Mouse (Mus musculus) lung, embryonic 15.5 days (tissue): Measurements from ENCODE around the gene Ralgapa1. TPM values are rescaled to one million over a fixed set of nuclear protein-coding genes. Genes with fewer than 3 reads are reported as not detected.

ENCODE experiments used
- ATAC-seq: fragments of 200-750 bp; cut with Nextera tagmentation; 2 replicates; pipeline ENCODE4 v1.8.0; 2017; ENCODE audit warnings: moderate number of reproducible peaks, borderline replicate concordance; ENCODE audit not compliant: low FRiP score, low TSS enrichment; ENCODE audit errors: extremely low read depth
- H3K27ac ChIP-seq: fragments of 300-500 bp; sonication (generic); 2 replicates; pipeline ENCODE4 v1.5.1; 2015; ENCODE audit warnings: moderate library complexity, mild to moderate bottlenecking, inconsistent platforms
- H3K27me3 ChIP-seq: fragments of 300-500 bp; sonication (generic); 2 replicates; pipeline ENCODE4 v1.6.1; 2015; ENCODE audit warnings: inconsistent platforms
- H3K36me3 ChIP-seq: fragments of 300-500 bp; sonication (generic); 2 replicates; pipeline ENCODE4 v1.6.1; 2015; ENCODE audit warnings: inconsistent platforms
- H3K4me1 ChIP-seq: fragments of 300-500 bp; sonication (generic); 2 replicates; pipeline ENCODE4 v1.6.1; 2015; ENCODE audit warnings: inconsistent platforms
- H3K4me2 ChIP-seq: fragments of 300-500 bp; sonication (generic); 2 replicates; pipeline ENCODE4 v1.6.1; 2015; ENCODE audit warnings: inconsistent platforms, mild to moderate bottlenecking, moderate library complexity
- H3K4me3 ChIP-seq: fragments of 300-500 bp; sonication (generic); 2 replicates; pipeline ENCODE4 v1.5.1; 2015; ENCODE audit warnings: mild to moderate bottlenecking, inconsistent platforms
- H3K9ac ChIP-seq: fragments of 300-500 bp; sonication (generic); 2 replicates; pipeline ENCODE4 v1.6.1; 2015; ENCODE audit warnings: inconsistent platforms
- H3K9me3 ChIP-seq: fragments of 300-500 bp; sonication (generic); 2 replicates; pipeline ENCODE4 v1.6.1; 2016; ENCODE audit warnings: inconsistent platforms
- WGBS: fragments of 180-500 bp; shearing (Covaris S2); methylation state at CpG from one replicate; pipeline ENCODE4 v1.1.7; 2015; 5-methylcytosine and 5-hydroxymethylcytosine counted together
- polyA plus RNA-seq: library from polyadenylated mRNA; unstranded; fragments of >200 nt; fragmentation: Nextera tagmentation; extraction: Ambion mirVana; gene quantifications from 2 replicates; pipeline ENCODE4 v1.2.1, GENCODE M21; 2015

Gene Ralgapa1
- polyA plus RNA-seq, 1 experiment from 2014 or later, result 18.2 TPM

DNA sequence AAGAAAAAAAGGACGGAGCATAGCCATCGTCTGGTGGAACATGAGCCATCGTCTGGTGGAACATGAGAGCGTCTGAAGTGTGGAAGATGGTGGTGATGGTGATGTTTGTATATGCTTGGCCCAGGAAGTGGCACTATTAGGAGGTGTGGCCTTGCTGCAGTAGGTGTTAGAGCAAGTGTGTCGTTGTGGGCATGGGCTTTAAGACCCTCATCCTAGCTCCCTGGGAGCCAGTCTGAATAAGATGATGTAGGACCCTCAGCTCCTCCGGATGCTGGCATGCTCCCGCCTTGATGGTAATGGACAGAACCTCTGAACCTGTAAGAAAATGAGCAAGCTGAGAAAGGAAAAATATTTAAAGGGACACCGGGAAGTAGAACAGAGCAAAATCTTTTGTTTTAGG lies 13.9 kb upstream of the Ralgapa1 start:
- Histone ChIP-seq H3K36me3 (peaks cover 3% of the 10 kb centered on the region; the same call in 1 of the 2 replicates), H3K9ac (no peak overlapping the region), H3K27ac (no peak overlapping the region), H3K4me1 (peaks cover 14% of the 10 kb centered on the region), H3K4me3 (no peak overlapping the region), H3K9me3 (no peaks in the 10 kb centered on the region), H3K4me2 (no peak overlapping the region), H3K27me3 (no peaks in the 10 kb centered on the region)
- 67% methylated on average over 8 of the region's 8 CpGs for WGBS
- ATAC-seq, result no peak

GRCm38 (mm10) chr12:55833906-55834625 lies 13.1 kb upstream of the Ralgapa1 start:
- Histone ChIP-seq H3K36me3 (peaks cover 3% of the 10 kb centered on the region; the same call in 1 of the 2 replicates), H3K4me1 (peaks cover 14% of the 10 kb centered on the region), H3K9me3 (no peaks in the 10 kb centered on the region), H3K4me3 (no peak overlapping the region), H3K4me2 (no peak overlapping the region), H3K27me3 (no peaks in the 10 kb centered on the region), H3K9ac (no peak overlapping the region), H3K27ac (no peak overlapping the region)
- 54% methylated on average over 9 of the region's 9 CpGs for WGBS
- ATAC-seq, result no peak

DNA sequence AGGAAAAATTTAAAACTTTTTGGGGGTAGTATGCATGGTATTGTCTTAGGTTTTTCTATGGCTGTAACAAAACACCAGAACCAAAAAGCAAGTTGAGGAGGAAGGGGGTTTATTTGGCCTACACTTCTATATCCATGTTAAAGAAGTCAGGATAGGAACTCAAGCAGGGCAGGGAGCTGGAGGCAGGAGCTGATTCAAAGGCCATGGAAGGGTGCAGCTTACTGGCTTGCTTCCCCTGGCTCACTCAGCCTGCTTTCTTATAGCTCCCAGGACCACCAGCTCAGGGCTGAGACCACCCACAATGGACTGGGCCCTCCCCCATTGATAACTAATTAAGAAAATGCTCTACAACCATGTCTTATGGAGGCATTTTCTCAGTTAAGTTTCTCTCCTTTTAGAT lies 12.0 kb upstream of the Ralgapa1 start:
- H3K9me3 ChIP-seq, result no peaks in the 10 kb centered on the region
- no peak overlapping the region for H3K27ac ChIP-seq
- no peak overlapping the region for H3K4me3 ChIP-seq
- no peak for ATAC-seq
- no peaks in the 10 kb centered on the region for H3K36me3 ChIP-seq
- peaks cover 9% of the 10 kb centered on the region for H3K4me1 ChIP-seq
- no peaks in the 10 kb centered on the region for H3K27me3 ChIP-seq
- H3K9ac ChIP-seq, result no peak overlapping the region
- H3K4me2 ChIP-seq, result no peak overlapping the region

- Histone ChIP-seq H3K9me3 (no peaks in the 10 kb centered on the region), H3K4me2 (no peak overlapping the region), H3K27ac (no peak overlapping the region), H3K27me3 (no peaks in the 10 kb centered on the region), H3K4me3 (no peak overlapping the region), H3K4me1 (no peaks in the 10 kb centered on the region), H3K36me3 (no peaks in the 10 kb centered on the region), H3K9ac (no peak overlapping the region)
- ATAC-seq, result no peak
- 19% methylated on average over 2 of the region's 2 CpGs for WGBS
Measured at GRCm38 (mm10) chr12:55831101-55831500, 10.1 kb upstream of the Ralgapa1 start.

DNA sequence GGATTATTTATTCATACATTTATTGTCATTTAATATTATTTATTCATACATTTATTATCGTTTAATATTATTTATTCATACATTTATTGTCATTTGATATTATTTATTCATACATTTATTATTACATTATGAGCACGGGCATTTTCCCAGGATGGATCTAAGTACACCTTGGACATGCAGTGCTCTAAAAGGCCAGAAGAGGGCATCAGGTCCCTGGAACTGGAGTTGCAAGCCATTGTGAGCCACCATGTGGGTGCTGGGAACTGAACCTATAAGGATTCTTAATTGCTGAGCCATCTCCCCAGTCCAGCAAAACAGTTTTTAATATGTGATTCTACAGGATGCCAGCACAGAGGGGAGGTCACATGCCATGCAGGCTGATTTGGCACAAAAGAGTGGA lies 4.6 kb upstream of the Ralgapa1 start:
- Histone ChIP-seq H3K27ac (no peak overlapping the region), H3K9me3 (no peaks in the 10 kb centered on the region), H3K9ac (no peak overlapping the region), H3K36me3 (no peaks in the 10 kb centered on the region), H3K4me1 (no peaks in the 10 kb centered on the region), H3K4me2 (no peak overlapping the region), H3K4me3 (no peak overlapping the region), H3K27me3 (no peaks in the 10 kb centered on the region)
- WGBS, result 78% methylated on average over 2 of the region's 2 CpGs
- no peak for ATAC-seq

DNA sequence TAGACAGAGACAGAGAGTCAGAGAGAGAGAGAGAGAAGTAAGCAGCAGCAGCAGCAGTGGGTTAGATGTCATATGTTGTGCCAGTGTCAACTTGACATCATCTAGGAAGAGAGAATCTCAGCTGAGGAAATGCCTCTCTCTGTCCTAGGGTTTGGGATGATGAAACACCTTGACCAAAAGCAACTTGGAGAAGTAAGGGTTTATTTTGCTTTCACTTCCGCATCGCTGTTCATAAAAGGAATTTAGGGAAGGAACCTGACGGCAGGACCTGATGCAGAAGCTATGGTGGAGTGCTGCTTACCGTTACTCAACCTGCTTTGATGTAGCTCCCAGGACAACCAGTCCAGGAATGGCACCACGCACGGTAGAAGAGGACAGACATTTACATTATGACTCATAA lies 3.1 kb upstream of the Ralgapa1 start:
- H3K27ac ChIP-seq, result no peak overlapping the region
- no peaks in the 10 kb centered on the region for H3K9me3 ChIP-seq
- WGBS, result 80% methylated on average over 6 of the region's 6 CpGs
- H3K27me3 ChIP-seq, result no peaks in the 10 kb centered on the region
- H3K36me3 ChIP-seq, result no peaks in the 10 kb centered on the region
- no peak overlapping the region for H3K9ac ChIP-seq
- H3K4me1 ChIP-seq, result no peaks in the 10 kb centered on the region
- no peak overlapping the region for H3K4me3 ChIP-seq
- no peak for ATAC-seq
- no peak overlapping the region for H3K4me2 ChIP-seq

DNA sequence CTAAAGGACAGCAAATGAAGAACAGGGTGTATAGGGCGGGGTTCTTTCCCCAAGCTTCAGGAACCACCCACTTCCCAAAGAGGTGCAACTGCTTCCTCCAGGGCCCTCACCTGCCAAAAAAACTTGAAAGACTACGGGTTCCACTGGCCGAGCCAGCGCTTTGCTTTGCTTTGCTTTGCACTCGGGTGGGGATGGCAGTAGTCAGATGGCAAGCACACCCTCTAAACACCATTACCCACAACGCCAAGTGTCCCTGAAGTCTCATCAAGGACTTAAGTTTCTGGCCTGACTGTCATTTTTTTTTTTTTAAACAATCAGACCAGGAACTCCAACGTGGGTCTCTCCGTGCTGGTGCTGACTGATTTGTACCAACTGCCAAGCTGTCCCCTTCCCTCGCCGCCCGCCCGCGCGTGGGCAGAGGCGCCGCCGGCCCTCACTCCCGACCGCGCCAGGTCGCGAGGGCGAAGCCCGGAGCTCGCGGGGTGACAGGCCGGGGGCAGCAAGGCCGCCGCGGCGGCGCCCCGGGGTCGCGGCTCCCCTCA lies 777 bp downstream of the Ralgapa1 start:
- H3K4me1 ChIP-seq, result no peaks in the 10 kb centered on the region
- under 1% methylated on average over 35 of the region's 35 CpGs for WGBS
- peak overlapping the region; percentile 75 for H3K4me2 ChIP-seq
- H3K27me3 ChIP-seq, result no peaks in the 10 kb centered on the region
- ATAC-seq, result peak; percentile 58
- H3K36me3 ChIP-seq, result no peaks in the 10 kb centered on the region
- H3K27ac ChIP-seq, result peak overlapping the region; percentile 94
- peak overlapping the region; percentile 85 for H3K9ac ChIP-seq
- peak overlapping the region; percentile 84 for H3K4me3 ChIP-seq
- H3K9me3 ChIP-seq, result no peaks in the 10 kb centered on the region

GRCm38 (mm10) chr12:55816488-55816887 lies 4.5 kb downstream of the Ralgapa1 start:
- no peak overlapping the region for H3K9ac ChIP-seq
- H3K27ac ChIP-seq, result no peak overlapping the region
- H3K4me2 ChIP-seq, result no peak overlapping the region
- no peaks in the 10 kb centered on the region for H3K9me3 ChIP-seq
- H3K27me3 ChIP-seq, result no peaks in the 10 kb centered on the region
- ATAC-seq, result no peak
- H3K4me1 ChIP-seq, result 0 out of 2 replicates have a peak, but pooled peaks cover 4% of the 10 kb centered on the region
- H3K36me3 ChIP-seq, result no peaks in the 10 kb centered on the region
- H3K4me3 ChIP-seq, result no peak overlapping the region
- WGBS, result 90% methylated on average over 5 of the region's 5 CpGs

DNA sequence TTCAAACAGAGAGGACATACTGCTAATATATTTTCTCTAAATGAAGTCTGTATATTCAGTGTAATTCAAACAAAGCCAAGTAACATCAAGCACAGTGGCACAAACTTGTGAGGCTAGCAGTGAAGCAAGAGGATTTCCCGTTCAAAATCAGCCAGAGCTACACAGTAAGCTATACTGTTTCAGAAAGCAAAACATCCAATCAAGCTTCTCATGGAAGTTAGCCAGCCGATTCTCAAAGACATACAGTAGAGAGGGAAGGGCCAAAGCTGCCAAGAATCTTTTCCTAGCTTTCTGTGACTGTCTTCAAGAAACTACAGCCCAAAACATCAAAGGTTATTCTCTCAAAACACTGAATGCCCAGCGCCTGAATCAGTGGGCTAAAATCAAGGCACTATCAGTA lies 15.9 kb downstream of the Ralgapa1 start:
- Histone ChIP-seq H3K36me3 (no peaks in the 10 kb centered on the region), H3K4me1 (no peaks in the 10 kb centered on the region), H3K9me3 (no peaks in the 10 kb centered on the region), H3K4me3 (no peak overlapping the region), H3K27ac (peak overlapping the region; percentile 15; the same call in 1 of the 2 replicates), H3K4me2 (no peak overlapping the region), H3K9ac (no peak overlapping the region), H3K27me3 (no peaks in the 10 kb centered on the region)
- 49% methylated on average over 3 of the region's 3 CpGs for WGBS
- no peak; the same call in 1 of the 2 replicates for ATAC-seq

GRCm38 (mm10) chr12:55801131-55801530 lies 19.8 kb downstream of the Ralgapa1 start:
- no peaks in the 10 kb centered on the region for H3K4me1 ChIP-seq
- 82% methylated on average over 4 of the region's 4 CpGs for WGBS
- no peaks in the 10 kb centered on the region for H3K27me3 ChIP-seq
- no peaks in the 10 kb centered on the region for H3K36me3 ChIP-seq
- ATAC-seq, result no peak
- no peak overlapping the region for H3K4me3 ChIP-seq
- no peak overlapping the region for H3K27ac ChIP-seq
- H3K9me3 ChIP-seq, result no peaks in the 10 kb centered on the region; the same call in 1 of the 2 replicates
- no peak overlapping the region for H3K9ac ChIP-seq
- no peak overlapping the region for H3K4me2 ChIP-seq

DNA sequence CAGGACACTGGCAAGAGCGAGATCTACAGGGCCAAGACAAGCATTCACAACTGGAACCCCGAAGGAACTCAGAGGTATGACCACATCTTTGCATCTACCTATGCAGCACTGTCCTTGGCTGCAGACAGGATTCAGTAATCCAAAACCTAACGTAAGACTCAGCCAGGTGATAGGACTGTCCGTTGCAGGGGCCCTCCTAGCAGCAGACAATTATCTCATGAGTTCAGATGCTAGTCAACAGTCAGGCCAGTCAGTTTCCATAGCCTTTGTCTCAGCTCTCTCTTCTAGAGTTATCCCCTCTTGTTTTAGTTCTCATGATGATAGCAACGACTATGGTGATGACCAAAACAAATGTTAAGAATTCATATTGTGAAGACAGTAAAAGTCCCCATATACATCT lies 20.8 kb downstream of the Ralgapa1 start:
- Histone ChIP-seq H3K4me3 (no peak overlapping the region), H3K4me1 (no peaks in the 10 kb centered on the region), H3K9ac (no peak overlapping the region), H3K9me3 (no peaks in the 10 kb centered on the region; the same call in 1 of the 2 replicates), H3K27ac (no peak overlapping the region), H3K4me2 (no peak overlapping the region), H3K27me3 (no peaks in the 10 kb centered on the region), H3K36me3 (no peaks in the 10 kb centered on the region)
- ATAC-seq, result no peak
- WGBS, result 81% methylated on average over 5 of the region's 5 CpGs

GRCm38 (mm10) chr12:55798745-55799144 lies 22.2 kb downstream of the Ralgapa1 start:
- WGBS, result 73% methylated on average over 4 of the region's 4 CpGs
- Histone ChIP-seq H3K4me3 (no peak overlapping the region), H3K4me2 (no peak overlapping the region)

More at GRCm38 (mm10) chr12:55798745-55799144, 22.2 kb downstream of the Ralgapa1 start:
- Histone ChIP-seq H3K9ac (no peak overlapping the region), H3K27me3 (no peaks in the 10 kb centered on the region), H3K9me3 (no peaks in the 10 kb centered on the region; the same call in 1 of the 2 replicates), H3K4me1 (no peaks in the 10 kb centered on the region), H3K27ac (no peak overlapping the region), H3K36me3 (peaks cover 1% of the 10 kb centered on the region; the same call in 1 of the 2 replicates)
- ATAC-seq, result no peak
